Mouse (Mus musculus) hindbrain, embryonic 14.5 days (tissue): ENCODE results near the gene Kif16b. TPM values are rescaled to one million over a fixed set of nuclear protein-coding genes. Genes with fewer than 3 reads are reported as not detected.

ENCODE experiments used
- ATAC-seq: fragments of 200-750 bp; cut with Nextera tagmentation; 2 replicates; pipeline ENCODE4 v1.8.0; 2017; ENCODE audit warnings: moderate number of reproducible peaks, mild to moderate bottlenecking, moderate TSS enrichment, moderate library complexity; ENCODE audit not compliant: low FRiP score
- DNase-seq: peaks from one replicate; pipeline ENCODE4 v3.0.0-alpha.2; 2015; ENCODE audit warnings: low spot score
- H3K27ac ChIP-seq: fragments of 300-500 bp; sonication (generic); 2 replicates; pipeline ENCODE4 v1.5.1; 2014; ENCODE audit warnings: mild to moderate bottlenecking, moderate library complexity
- H3K27me3 ChIP-seq: fragments of 300-500 bp; sonication (generic); 2 replicates; pipeline ENCODE4 v1.6.1; 2014; ENCODE audit warnings: mild to moderate bottlenecking, low read length, mixed read lengths; ENCODE audit not compliant: control insufficient read depth, insufficient read depth
- H3K36me3 ChIP-seq: fragments of 300-500 bp; sonication (generic); replicated peaks from 2 replicates; pipeline ENCODE4 v1.6.1; 2014; ENCODE audit not compliant: control insufficient read depth, insufficient read depth
- H3K4me1 ChIP-seq: fragments of 300-500 bp; sonication (generic); replicated peaks from 2 replicates; pipeline ENCODE4 v1.6.1; 2014; ENCODE audit warnings: antibody characterized with exemption, low read length, mixed read lengths; ENCODE audit not compliant: control insufficient read depth, insufficient read depth
- H3K4me2 ChIP-seq: fragments of 300-500 bp; sonication (generic); replicated peaks from 2 replicates; pipeline ENCODE4 v1.6.1; 2014; ENCODE audit warnings: mild to moderate bottlenecking, moderate library complexity
- H3K4me3 ChIP-seq: fragments of 300-500 bp; sonication (generic); replicated peaks from 2 replicates; pipeline ENCODE4 v1.5.1; 2014; ENCODE audit warnings: mild to moderate bottlenecking, low read length
- H3K9ac ChIP-seq: fragments of 300-500 bp; sonication (generic); 2 replicates; pipeline ENCODE4 v1.6.1; 2014
- H3K9me3 ChIP-seq: fragments of 300-500 bp; sonication (generic); 2 replicates; pipeline ENCODE4 v1.6.1; 2016; ENCODE audit warnings: low read length; ENCODE audit not compliant: control insufficient read depth
- WGBS: fragments of 180-500 bp; shearing (Covaris S2); extraction: QIAGEN DNeasy Blood & Tissue Kit; methylation state at CpG from one replicate; pipeline ENCODE4 v1.1.7; 2014; 5-methylcytosine and 5-hydroxymethylcytosine counted together
- polyA plus RNA-seq: library from polyadenylated mRNA; unstranded; fragments of >200 nt; fragmentation: Nextera tagmentation; extraction: Ambion mirVana; gene quantifications from 2 replicates; pipeline ENCODE4 v1.2.1, GENCODE M21; 2014

Gene Kif16b
- polyA plus RNA-seq, 1 experiment from 2014 or later, result 4.5 TPM

GRCm38 (mm10) chr2:142651591-142651990 lies 249.7 kb downstream of the Kif16b start:
- no peak for ATAC-seq
- Histone ChIP-seq H3K4me2 (no peak overlapping the region), H3K9me3 (no peaks in the 10 kb centered on the region), H3K36me3 (no peaks in the 10 kb centered on the region), H3K4me1 (no peaks in the 10 kb centered on the region), H3K27me3 (no peaks in the 10 kb centered on the region), H3K27ac (no peak overlapping the region), H3K9ac (no peak overlapping the region), H3K4me3 (no peak overlapping the region)
- 79% methylated on average over 7 of the region's 7 CpGs for WGBS
- no peak for DNase-seq

- WGBS, result 81% methylated on average over 8 of the region's 8 CpGs
- ATAC-seq (no peak), DNase-seq (no peak)
Observed at GRCm38 (mm10) chr2:142648023-142648453, 253.3 kb downstream of the Kif16b start.

GRCm38 (mm10) chr2:142646863-142647262 lies 254.5 kb downstream of the Kif16b start:
- Histone ChIP-seq H3K36me3 (no peaks in the 10 kb centered on the region), H3K4me2 (no peak overlapping the region), H3K4me3 (no peak overlapping the region), H3K9me3 (no peaks in the 10 kb centered on the region), H3K27me3 (no peaks in the 10 kb centered on the region), H3K27ac (no peak overlapping the region), H3K9ac (no peak overlapping the region), H3K4me1 (no peaks in the 10 kb centered on the region)
- ATAC-seq, result no peak
- WGBS, result 95% methylated on average over 4 of the region's 4 CpGs
- DNase-seq, result no peak

More at GRCm38 (mm10) chr2:142648023-142648453, 253.3 kb downstream of the Kif16b start:
- Histone ChIP-seq H3K4me1 (no peaks in the 10 kb centered on the region), H3K36me3 (no peaks in the 10 kb centered on the region), H3K9ac (no peak overlapping the region), H3K4me3 (no peak overlapping the region), H3K27ac (no peak overlapping the region), H3K9me3 (no peaks in the 10 kb centered on the region), H3K4me2 (no peak overlapping the region), H3K27me3 (no peaks in the 10 kb centered on the region)

GRCm38 (mm10) chr2:142641766-142642165 lies 259.6 kb downstream of the Kif16b start:
- DNase-seq (no peak), ATAC-seq (no peak)
- Histone ChIP-seq H3K4me1 (no peaks in the 10 kb centered on the region), H3K4me2 (no peak overlapping the region), H3K36me3 (no peaks in the 10 kb centered on the region), H3K27me3 (no peaks in the 10 kb centered on the region), H3K4me3 (no peak overlapping the region), H3K9me3 (no peaks in the 10 kb centered on the region), H3K9ac (no peak overlapping the region), H3K27ac (no peak overlapping the region)
- 97% methylated on average over 2 of the region's 2 CpGs for WGBS

- WGBS, result 60% methylated on average over 7 of the region's 7 CpGs
- Histone ChIP-seq H3K9ac (no peak overlapping the region), H3K4me2 (no peak overlapping the region), H3K4me3 (no peak overlapping the region), H3K4me1 (no peaks in the 10 kb centered on the region), H3K27ac (no peak overlapping the region), H3K27me3 (no peaks in the 10 kb centered on the region), H3K9me3 (no peaks in the 10 kb centered on the region), H3K36me3 (no peaks in the 10 kb centered on the region)
- DNase-seq, result no peak
- ATAC-seq, result no peak
Observed at GRCm38 (mm10) chr2:142635606-142636304, 265.6 kb downstream of the Kif16b start.

- no peaks in the 10 kb centered on the region for H3K9me3 ChIP-seq
- WGBS, result 49% methylated on average over 6 of the region's 6 CpGs
- no peak overlapping the region for H3K27ac ChIP-seq
- H3K4me2 ChIP-seq, result no peak overlapping the region
- no peaks in the 10 kb centered on the region for H3K27me3 ChIP-seq
- no peaks in the 10 kb centered on the region for H3K4me1 ChIP-seq
- H3K36me3 ChIP-seq, result no peaks in the 10 kb centered on the region
- no peak for DNase-seq
- H3K9ac ChIP-seq, result no peak overlapping the region
- no peak overlapping the region for H3K4me3 ChIP-seq
- no peak for ATAC-seq
Observed at GRCm38 (mm10) chr2:142633996-142634559, 267.3 kb downstream of the Kif16b start.

- no peak overlapping the region for H3K4me3 ChIP-seq
- H3K27ac ChIP-seq, result no peak overlapping the region
- ATAC-seq (0 out of 2 replicates have a peak, but pooled peaks have one; percentile 27), DNase-seq (no peak)
- H3K9ac ChIP-seq, result no peak overlapping the region
- H3K4me1 ChIP-seq, result no peaks in the 10 kb centered on the region
- WGBS, result 78% methylated on average over 2 of the region's 2 CpGs
- no peaks in the 10 kb centered on the region for H3K9me3 ChIP-seq
- no peaks in the 10 kb centered on the region for H3K36me3 ChIP-seq
- no peak overlapping the region for H3K4me2 ChIP-seq
- H3K27me3 ChIP-seq, result no peaks in the 10 kb centered on the region
Observed at GRCm38 (mm10) chr2:142629523-142630312, 271.6 kb downstream of the Kif16b start.

GRCm38 (mm10) chr2:142625756-142626155 lies 275.6 kb downstream of the Kif16b start:
- Histone ChIP-seq H3K9me3 (no peaks in the 10 kb centered on the region), H3K27me3 (no peaks in the 10 kb centered on the region), H3K36me3 (no peaks in the 10 kb centered on the region), H3K4me1 (no peaks in the 10 kb centered on the region), H3K27ac (no peak overlapping the region), H3K4me3 (no peak overlapping the region), H3K4me2 (no peak overlapping the region), H3K9ac (no peak overlapping the region)
- no peak for DNase-seq
- 80% methylated on average over 4 of the region's 4 CpGs for WGBS
- ATAC-seq, result no peak

- H3K27me3 ChIP-seq, result no peaks in the 10 kb centered on the region
- WGBS, result 80% methylated on average over 3 of the region's 3 CpGs
- no peaks in the 10 kb centered on the region for H3K36me3 ChIP-seq
- no peak overlapping the region for H3K4me2 ChIP-seq
- no peaks in the 10 kb centered on the region for H3K4me1 ChIP-seq
- ATAC-seq (no peak), DNase-seq (no peak)
- no peak overlapping the region for H3K4me3 ChIP-seq
- H3K9ac ChIP-seq, result no peak overlapping the region
- no peak overlapping the region for H3K27ac ChIP-seq
- H3K9me3 ChIP-seq, result no peaks in the 10 kb centered on the region
Observed at GRCm38 (mm10) chr2:142625101-142625500, 276.2 kb downstream of the Kif16b start.
